Mouse (Mus musculus) lung, embryonic 14.5 days (tissue): ENCODE data around the gene Arl5b. TPM values are rescaled to one million over a fixed set of nuclear protein-coding genes. Genes with fewer than 3 reads are reported as not detected.

Experiments used
- ATAC-seq: fragments of 200-750 bp; cut with Nextera tagmentation; 2 replicates; pipeline ENCODE4 v1.8.0; 2017; ENCODE audit warnings: mild to moderate bottlenecking, moderate TSS enrichment, moderate library complexity; ENCODE audit not compliant: insufficient read depth
- DNase-seq: peaks from one replicate; pipeline ENCODE4 v3.0.0-alpha.2; 2015
- H3K27ac ChIP-seq: fragments of 300-500 bp; sonication (generic); 2 replicates; pipeline ENCODE4 v1.5.1; 2014; ENCODE audit warnings: low read depth, mild to moderate bottlenecking, moderate library complexity
- H3K27me3 ChIP-seq: fragments of 300-500 bp; sonication (generic); 2 replicates; pipeline ENCODE4 v1.6.1; 2014; ENCODE audit warnings: low read length, control low read depth; ENCODE audit not compliant: insufficient read depth
- H3K36me3 ChIP-seq: fragments of 300-500 bp; sonication (generic); 2 replicates; pipeline ENCODE4 v1.6.1; 2014; ENCODE audit warnings: control low read depth; ENCODE audit not compliant: insufficient read depth
- H3K4me1 ChIP-seq: fragments of 300-500 bp; sonication (generic); 2 replicates; pipeline ENCODE4 v1.6.1; 2014; ENCODE audit warnings: antibody characterized with exemption, control low read depth; ENCODE audit not compliant: insufficient read depth
- H3K4me2 ChIP-seq: fragments of 300-500 bp; sonication (generic); 2 replicates; pipeline ENCODE4 v1.6.1; 2014; ENCODE audit warnings: mild to moderate bottlenecking
- H3K4me3 ChIP-seq: fragments of 300-500 bp; sonication (generic); 2 replicates; pipeline ENCODE4 v1.5.1; 2014; ENCODE audit warnings: low read depth, low read length
- H3K9ac ChIP-seq: fragments of 300-500 bp; sonication (generic); 2 replicates; pipeline ENCODE4 v1.6.1; 2014
- H3K9me3 ChIP-seq: fragments of 300-500 bp; sonication (generic); 2 replicates; pipeline ENCODE4 v1.6.1; 2016; ENCODE audit warnings: low read depth, low read length, control low read depth
- CTCF ChIP-seq: IDR thresholded peaks from 2 replicates; pipeline ENCODE4 v1.5.1; 2016; ENCODE audit warnings: antibody characterized with exemption, low read depth
- WGBS: fragments of 180-500 bp; shearing (Covaris S2); extraction: QIAGEN DNeasy Blood & Tissue Kit; methylation state at CpG from one replicate; pipeline ENCODE4 v1.1.7; 2014; 5-methylcytosine and 5-hydroxymethylcytosine counted together
- polyA plus RNA-seq: library from polyadenylated mRNA; unstranded; fragments of >200 nt; fragmentation: Nextera tagmentation; extraction: Ambion mirVana; gene quantifications from 2 replicates; pipeline ENCODE4 v1.2.1, GENCODE M21; 2014

The Arl5b gene
- polyA plus RNA-seq, 1 experiment from 2014 or later = 35.0 TPM

DNA sequence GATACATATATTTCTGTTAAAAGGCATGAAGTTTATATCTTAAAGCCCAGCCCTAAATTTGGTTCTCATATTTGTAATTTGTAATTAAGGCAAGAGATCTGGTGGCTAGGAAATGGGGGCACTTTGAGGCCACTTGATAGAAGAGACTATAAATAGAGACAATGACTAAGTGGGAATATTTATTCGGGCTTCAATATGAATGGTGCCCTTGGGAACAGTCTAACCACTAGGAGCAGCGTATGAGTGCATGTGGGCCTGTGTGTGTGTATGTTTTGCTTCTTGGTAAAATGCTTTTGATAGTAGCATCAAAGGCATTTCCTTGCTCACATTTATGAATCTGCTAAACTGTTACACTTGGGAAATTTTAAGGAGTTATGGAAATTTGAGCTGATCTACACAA is 62.1 kb downstream of the Arl5b start:
- no peak for DNase-seq
- 57% methylated on average over 2 of the region's 2 CpGs for WGBS
- Histone ChIP-seq H3K4me3 (no peak overlapping the region), H3K27ac (no peak overlapping the region), H3K4me2 (no peak overlapping the region), H3K9ac (no peak overlapping the region), H3K9me3 (no peaks in the 10 kb centered on the region), H3K4me1 (no peaks in the 10 kb centered on the region), H3K36me3 (no peaks in the 10 kb centered on the region), H3K27me3 (no peaks in the 10 kb centered on the region)
- ATAC-seq = no peak
- no peak for TF ChIP-seq CTCF

DNA sequence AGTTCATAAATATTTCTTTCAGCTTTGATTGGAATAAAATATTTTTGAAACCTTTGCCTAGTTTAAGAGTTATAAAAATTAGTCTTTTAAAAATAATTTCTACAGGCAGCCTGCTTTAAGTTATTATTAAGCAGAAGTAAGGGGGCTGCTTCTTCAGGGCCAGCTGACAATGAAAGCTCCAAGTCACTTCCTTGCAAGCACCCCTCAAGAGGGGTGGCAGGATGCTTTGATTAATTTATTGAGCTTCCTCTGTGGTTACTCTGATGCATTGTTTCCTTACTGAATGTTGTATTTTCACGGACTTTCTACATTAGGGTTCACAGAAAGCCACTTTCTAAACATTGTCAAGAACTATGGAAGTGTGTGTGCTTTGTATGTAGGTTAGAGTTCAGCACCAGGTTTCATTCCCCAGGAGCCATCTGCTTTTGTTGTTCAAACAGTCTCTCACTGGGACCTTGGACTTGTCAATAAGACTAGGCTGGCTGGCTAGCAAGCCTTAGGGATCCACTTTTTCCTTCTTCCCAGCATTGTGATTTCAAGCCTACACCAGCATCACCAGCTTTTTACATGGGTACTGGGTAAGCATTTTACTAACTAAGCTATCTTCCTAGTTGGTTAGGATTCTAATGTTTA is 62.7 kb downstream of the Arl5b start:
- no peak for TF ChIP-seq CTCF
- H3K27ac ChIP-seq = no peak overlapping the region

DNA sequence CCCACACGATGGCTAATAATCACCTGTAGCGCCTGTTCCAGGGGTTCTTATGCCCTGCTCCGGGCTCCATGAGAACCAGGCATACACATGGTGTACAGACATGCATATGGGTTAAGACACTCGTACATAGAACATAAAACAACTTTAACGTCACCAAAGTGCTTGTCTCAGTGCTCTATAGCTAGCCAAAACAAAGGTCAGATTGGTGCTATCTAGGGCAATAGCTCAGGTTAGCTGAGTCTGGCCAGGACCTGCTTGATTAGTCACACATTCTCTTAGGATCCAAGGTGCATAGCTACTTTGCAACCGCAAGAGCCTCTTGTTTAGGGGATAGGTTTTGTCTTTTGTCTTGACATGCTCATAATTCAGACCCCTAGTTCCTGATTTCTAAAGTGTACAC is 63.5 kb downstream of the Arl5b start:
- TF ChIP-seq CTCF = no peak

More for the DNA sequence above, 62.7 kb downstream of the Arl5b start:
- no peak for DNase-seq
- 39% methylated on average over 1 of the region's 1 CpGs for WGBS
- Histone ChIP-seq H3K4me2 (no peak overlapping the region), H3K4me3 (no peak overlapping the region), H3K9ac (no peak overlapping the region), H3K36me3 (no peaks in the 10 kb centered on the region), H3K9me3 (no peaks in the 10 kb centered on the region), H3K4me1 (no peaks in the 10 kb centered on the region), H3K27me3 (no peaks in the 10 kb centered on the region)
- no peak for ATAC-seq

DNA sequence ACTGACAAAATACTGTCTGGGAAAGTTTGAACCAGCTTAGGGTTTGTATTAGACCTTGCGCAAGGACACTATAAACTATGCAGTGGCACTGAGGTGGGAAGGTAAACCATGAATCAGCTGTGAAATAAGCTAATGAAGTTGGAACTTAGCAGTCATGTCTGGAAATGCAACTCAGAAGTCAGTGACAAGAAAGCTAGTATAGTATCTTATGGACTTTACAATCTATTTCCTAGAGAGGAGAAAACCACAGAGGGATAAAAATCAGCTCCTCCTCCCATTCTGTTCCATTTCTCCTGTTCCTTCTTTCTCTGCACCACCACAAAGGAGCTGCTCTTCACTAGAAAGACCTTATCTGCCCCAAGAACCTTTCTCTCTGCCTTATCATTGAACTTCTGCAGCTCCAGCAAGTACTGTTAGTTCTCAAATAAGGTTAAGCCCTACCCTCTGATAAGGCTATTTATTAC is 72.1 kb downstream of the Arl5b start:
- H3K4me2 ChIP-seq = no peak overlapping the region
- no peaks in the 10 kb centered on the region for H3K4me1 ChIP-seq
- no peak for TF ChIP-seq CTCF
- H3K9me3 ChIP-seq = no peaks in the 10 kb centered on the region
- 89% methylated on average over 1 of the region's 1 CpGs for WGBS
- no peak for ATAC-seq
- no peaks in the 10 kb centered on the region for H3K27me3 ChIP-seq
- H3K36me3 ChIP-seq = no peaks in the 10 kb centered on the region
- no peak overlapping the region for H3K9ac ChIP-seq
- no peak for DNase-seq
- no peak overlapping the region for H3K4me3 ChIP-seq
- H3K27ac ChIP-seq = no peak overlapping the region

More for the DNA sequence above, 63.5 kb downstream of the Arl5b start:
- 87% methylated on average over 6 of the region's 6 CpGs for WGBS
- Histone ChIP-seq H3K9me3 (no peaks in the 10 kb centered on the region), H3K27me3 (no peaks in the 10 kb centered on the region), H3K27ac (no peak overlapping the region), H3K36me3 (no peaks in the 10 kb centered on the region), H3K4me2 (no peak overlapping the region), H3K4me3 (no peak overlapping the region), H3K9ac (no peak overlapping the region), H3K4me1 (no peaks in the 10 kb centered on the region)
- DNase-seq = no peak
- ATAC-seq = no peak

Other genes with a start within 250 kb of the Arl5b start
- gene Nsun6, start 5.7 kb downstream of the Arl5b start, polyA plus RNA-seq = 10.5 and 14.6 TPM in 2 replicates